Mouse (Mus musculus): Measurements from ENCODE around the gene Kndc1. TPM values are rescaled to one million over a fixed set of nuclear protein-coding genes. Genes with fewer than 3 reads are reported as not detected.

Gene Kndc1
- polyA plus RNA-seq, 1 experiment, result not detected

DNA sequence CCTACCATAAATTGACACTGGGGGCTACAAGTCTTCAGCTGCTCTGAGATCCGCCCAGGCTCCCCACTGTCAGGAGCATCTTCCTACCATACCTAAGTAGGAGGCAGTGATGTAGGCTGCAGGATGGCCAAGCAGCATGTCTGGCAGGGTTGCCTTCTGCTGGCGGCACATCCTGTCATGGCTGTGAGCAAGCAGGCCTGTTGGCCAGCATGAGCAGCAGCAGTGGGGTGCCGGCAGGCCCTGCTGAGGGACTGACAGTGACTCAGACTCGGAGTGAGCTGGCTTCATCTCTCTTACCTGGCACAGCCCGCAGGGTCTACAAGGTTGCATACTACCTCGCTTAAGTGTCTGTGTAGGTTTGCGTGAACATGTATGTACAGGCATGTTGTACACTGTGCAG lies 5.0 kb downstream of the Kndc1 start:
- H3K36me3 ChIP-seq (ENCODE audit: control insufficient read depth), result no peaks in the 10 kb centered on the region
- no peaks in the 10 kb centered on the region for H3K9me3 ChIP-seq (ENCODE audit: control insufficient read depth, low read length)
- no peaks in the 10 kb centered on the region for H3K4me1 ChIP-seq (ENCODE audit: control insufficient read depth)
- peaks cover 14% of the 10 kb centered on the region for H3K27me3 ChIP-seq (ENCODE audit: control insufficient read depth)
- H3K4me3 ChIP-seq (replicated peaks), result no peak overlapping the region
- TF ChIP-seq GATA1 (IDR thresholded peaks at IDR 0.05; ENCODE audit: low read length) (no peak), TAL1 (IDR thresholded peaks at IDR 0.05; ENCODE audit: low read length) (no peak)

DNA sequence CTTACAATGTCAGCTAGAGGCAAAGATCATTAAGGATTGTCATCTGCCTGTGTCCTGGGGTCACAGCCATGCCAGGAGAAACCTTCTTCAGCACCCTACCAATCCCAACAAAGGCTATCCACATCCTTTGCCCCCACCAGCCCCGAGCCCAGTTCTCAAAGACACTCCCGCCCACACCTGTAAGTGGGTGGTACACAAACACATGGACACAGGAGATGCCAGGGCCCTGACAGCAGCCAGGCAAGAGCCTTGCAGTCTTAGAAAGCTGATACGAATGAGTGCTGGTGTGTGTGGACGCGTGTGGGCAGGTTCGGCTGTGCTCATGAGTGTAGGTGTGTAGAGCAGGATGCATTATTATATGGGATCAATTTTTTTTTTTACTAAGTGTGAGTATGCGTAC lies 6.0 kb downstream of the Kndc1 start:
- Histone ChIP-seq H3K36me3 (ENCODE audit: control insufficient read depth) (no peaks in the 10 kb centered on the region), H3K9me3 (ENCODE audit: control insufficient read depth, low read length) (no peaks in the 10 kb centered on the region), H3K27me3 (ENCODE audit: control insufficient read depth) (peaks cover 5% of the 10 kb centered on the region), H3K4me1 (ENCODE audit: control insufficient read depth) (no peaks in the 10 kb centered on the region), H3K4me3 (replicated peaks) (no peak overlapping the region)
- no peak for TF ChIP-seq GATA1 (IDR thresholded peaks at IDR 0.05; ENCODE audit: low read length)
- TF ChIP-seq TAL1 (IDR thresholded peaks at IDR 0.05; ENCODE audit: low read length), result no peak

- no peaks in the 10 kb centered on the region for H3K36me3 ChIP-seq (ENCODE audit: control insufficient read depth)
- TF ChIP-seq TAL1 (IDR thresholded peaks at IDR 0.05; ENCODE audit: low read length), result no peak
- TF ChIP-seq GATA1 (IDR thresholded peaks at IDR 0.05; ENCODE audit: low read length), result no peak
- peaks cover under 1% of the 10 kb centered on the region; the same call in 1 of the 2 replicates for H3K27me3 ChIP-seq (ENCODE audit: control insufficient read depth)
Observed at GRCm38 (mm10) chr7:139900896-139901295, 6.4 kb downstream of the Kndc1 start.

DNA sequence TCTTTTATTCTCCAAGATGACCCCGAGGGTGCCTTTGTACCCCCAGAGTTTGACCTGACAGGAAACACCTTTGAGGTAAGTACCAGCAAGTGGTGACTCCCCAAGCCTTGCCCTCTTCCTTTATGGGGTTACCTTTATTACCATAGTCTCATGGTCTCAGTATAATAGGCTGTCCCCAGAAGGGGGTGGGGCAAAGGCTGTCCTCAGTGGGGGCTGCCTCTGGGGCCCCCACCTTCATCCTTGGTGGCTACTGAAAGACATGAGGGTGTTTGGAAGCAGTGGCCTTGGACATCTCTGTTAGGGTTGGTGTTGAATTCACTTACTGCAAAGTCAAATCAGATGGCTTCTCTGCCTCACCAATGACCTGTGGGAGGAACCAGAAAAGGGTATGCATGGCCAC lies 7.5 kb downstream of the Kndc1 start:
- Histone ChIP-seq H3K4me3 (replicated peaks) (no peak overlapping the region), H3K27me3 (ENCODE audit: control insufficient read depth) (no peaks in the 10 kb centered on the region; the same call in 1 of the 2 replicates), H3K4me1 (ENCODE audit: control insufficient read depth) (no peaks in the 10 kb centered on the region), H3K9me3 (ENCODE audit: control insufficient read depth, low read length) (no peaks in the 10 kb centered on the region), H3K36me3 (ENCODE audit: control insufficient read depth) (no peaks in the 10 kb centered on the region)
- TF ChIP-seq GATA1 (IDR thresholded peaks at IDR 0.05; ENCODE audit: low read length) (no peak), TAL1 (IDR thresholded peaks at IDR 0.05; ENCODE audit: low read length) (no peak)

More at GRCm38 (mm10) chr7:139900896-139901295, 6.4 kb downstream of the Kndc1 start:
- Histone ChIP-seq H3K4me1 (ENCODE audit: control insufficient read depth) (no peaks in the 10 kb centered on the region), H3K9me3 (ENCODE audit: control insufficient read depth, low read length) (no peaks in the 10 kb centered on the region), H3K4me3 (replicated peaks) (no peak overlapping the region)

DNA sequence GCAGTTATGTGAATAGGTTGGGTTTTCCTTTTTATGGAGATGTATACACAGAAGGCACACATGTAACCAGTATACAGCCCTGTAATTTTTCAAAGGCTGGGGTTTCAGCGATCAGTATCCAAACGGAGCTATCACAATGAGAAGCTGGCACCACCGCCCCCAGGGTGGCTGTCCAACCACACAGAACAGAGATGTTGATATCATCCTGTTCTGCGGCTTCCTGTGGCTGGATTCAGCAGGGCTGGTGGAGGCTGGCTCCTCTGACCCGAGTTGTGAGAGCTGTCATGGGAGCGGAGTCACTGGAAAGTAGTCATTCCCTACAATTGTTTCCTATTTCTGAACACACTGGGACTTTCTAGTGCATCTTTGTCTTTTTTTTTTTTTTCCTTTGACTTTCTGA lies 10.8 kb downstream of the Kndc1 start:
- Histone ChIP-seq H3K36me3 (ENCODE audit: control insufficient read depth) (no peaks in the 10 kb centered on the region), H3K4me1 (ENCODE audit: control insufficient read depth) (no peaks in the 10 kb centered on the region), H3K4me3 (replicated peaks) (no peak overlapping the region), H3K27me3 (ENCODE audit: control insufficient read depth) (no peaks in the 10 kb centered on the region; the same call in 1 of the 2 replicates), H3K9me3 (ENCODE audit: control insufficient read depth, low read length) (no peaks in the 10 kb centered on the region)
- TF ChIP-seq TAL1 (IDR thresholded peaks at IDR 0.05; ENCODE audit: low read length) (no peak), GATA1 (IDR thresholded peaks at IDR 0.05; ENCODE audit: low read length) (no peak)

- Histone ChIP-seq H3K9me3 (ENCODE audit: control insufficient read depth, low read length) (no peaks in the 10 kb centered on the region), H3K4me1 (ENCODE audit: control insufficient read depth) (no peaks in the 10 kb centered on the region), H3K36me3 (ENCODE audit: control insufficient read depth) (no peaks in the 10 kb centered on the region), H3K27me3 (ENCODE audit: control insufficient read depth) (no peaks in the 10 kb centered on the region; the same call in 1 of the 2 replicates), H3K4me3 (replicated peaks) (no peak overlapping the region)
- TF ChIP-seq TAL1 (IDR thresholded peaks at IDR 0.05; ENCODE audit: low read length) (no peak), GATA1 (IDR thresholded peaks at IDR 0.05; ENCODE audit: low read length) (no peak)
Observed at GRCm38 (mm10) chr7:139905661-139906060, 11.2 kb downstream of the Kndc1 start.

- TF ChIP-seq TAL1 (IDR thresholded peaks at IDR 0.05; ENCODE audit: low read length), result no peak
- TF ChIP-seq GATA1 (IDR thresholded peaks at IDR 0.05; ENCODE audit: low read length), result no peak
- H3K4me3 ChIP-seq (replicated peaks), result no peak overlapping the region
- H3K9me3 ChIP-seq (ENCODE audit: control insufficient read depth, low read length), result no peaks in the 10 kb centered on the region
- H3K27me3 ChIP-seq (ENCODE audit: control insufficient read depth), result peaks cover 1% of the 10 kb centered on the region
- H3K4me1 ChIP-seq (ENCODE audit: control insufficient read depth), result no peaks in the 10 kb centered on the region
- no peaks in the 10 kb centered on the region for H3K36me3 ChIP-seq (ENCODE audit: control insufficient read depth)
Observed at GRCm38 (mm10) chr7:139908176-139908575, 13.7 kb downstream of the Kndc1 start.

GRCm38 (mm10) chr7:139909469-139909868 lies 15.0 kb downstream of the Kndc1 start:
- Histone ChIP-seq H3K4me1 (ENCODE audit: control insufficient read depth) (peaks cover 3% of the 10 kb centered on the region), H3K9me3 (ENCODE audit: control insufficient read depth, low read length) (no peaks in the 10 kb centered on the region), H3K4me3 (replicated peaks) (no peak overlapping the region), H3K27me3 (ENCODE audit: control insufficient read depth) (peaks cover 14% of the 10 kb centered on the region), H3K36me3 (ENCODE audit: control insufficient read depth) (no peaks in the 10 kb centered on the region)
- TF ChIP-seq GATA1 (IDR thresholded peaks at IDR 0.05; ENCODE audit: low read length) (no peak), TAL1 (IDR thresholded peaks at IDR 0.05; ENCODE audit: low read length) (no peak)

GRCm38 (mm10) chr7:139910204-139910835 lies 15.8 kb downstream of the Kndc1 start:
- Histone ChIP-seq H3K4me1 (ENCODE audit: control insufficient read depth) (peaks cover 5% of the 10 kb centered on the region), H3K36me3 (ENCODE audit: control insufficient read depth) (no peaks in the 10 kb centered on the region), H3K27me3 (ENCODE audit: control insufficient read depth) (peaks cover 22% of the 10 kb centered on the region), H3K9me3 (ENCODE audit: control insufficient read depth, low read length) (no peaks in the 10 kb centered on the region), H3K4me3 (replicated peaks) (no peak overlapping the region)
- no peak for TF ChIP-seq GATA1 (IDR thresholded peaks at IDR 0.05; ENCODE audit: low read length)
- no peak for TF ChIP-seq TAL1 (IDR thresholded peaks at IDR 0.05; ENCODE audit: low read length)
